In genomic region chr8:8700229-8700628, GRCm38 (mm10) we compare ENCODE assay signal across 15 mouse cellular contexts.
"Had no signal": no experiment of that assay in that cellular context is flagged by ENCODE, and none has a peak within 500 bp of the region (broad histone marks: within the 10 kb centered on the region; RNA-seq: fewer than 3 reads in every experiment).

No protein-coding gene starts in this region.

- H3K4me2 ChIP-seq: lung, embryonic 14.5 days; midbrain, embryonic 11.5 days; midbrain, embryonic 13.5 days; midbrain, embryonic 15.5 days; neural tube, embryonic 12.5 days; stomach, embryonic 15.5 days had no signal

- H3K9ac ChIP-seq: lung, embryonic 14.5 days; midbrain, embryonic 13.5 days; midbrain, embryonic 15.5 days; neural tube, embryonic 12.5 days; stomach, embryonic 15.5 days had no signal

- H3K36me3 ChIP-seq: midbrain, embryonic 13.5 days; midbrain, embryonic 15.5 days; neural tube, embryonic 12.5 days; stomach, embryonic 15.5 days had no signal

- H3K27ac ChIP-seq: macrophage; midbrain, embryonic 13.5 days; midbrain, embryonic 15.5 days; neural tube, embryonic 12.5 days; stomach, embryonic 15.5 days; stomach, postnatal 0 days had no signal

- H3K4me3 ChIP-seq: megakaryocyte, embryonic 14.5 days; midbrain, embryonic 13.5 days; midbrain, embryonic 15.5 days; neural tube, embryonic 12.5 days; stomach, embryonic 15.5 days had no signal

- H3K9me3 ChIP-seq: midbrain, embryonic 13.5 days; midbrain, embryonic 15.5 days; neural tube, embryonic 12.5 days; stomach, embryonic 15.5 days had no signal

- ATAC-seq: midbrain, embryonic 15.5 days had no signal

- DNase-seq: lung, adult 18-20 months; lung, embryonic 14.5 days; lung, postnatal 10 days; right cerebral cortex, postnatal 14 days; thymus, adult 2 months; thymus, postnatal 25 days; thymus, postnatal 4 days had no signal

- H3K4me1 ChIP-seq: midbrain, embryonic 13.5 days; midbrain, embryonic 15.5 days; neural tube, embryonic 12.5 days; stomach, embryonic 15.5 days had no signal

- H3K27me3 ChIP-seq: midbrain, embryonic 13.5 days; midbrain, embryonic 15.5 days; neural tube, embryonic 12.5 days; stomach, embryonic 15.5 days had no signal
